Mouse (Mus musculus) CD4-positive helper T cell, adult 2 months (primary cell): ENCODE results near the gene Bcar1.

Experiments
- DNase-seq: peaks from one replicate; pipeline ENCODE4 v3.0.0-alpha.2; 2012; ENCODE audit warnings: low read depth, missing footprints, low spot score

Bcar1 gene

GRCm38 (mm10) chr8:111682521-111682920, 61.1 kb downstream of the Bcar1 start:
- no peak for DNase-seq

GRCm38 (mm10) chr8:111681153-111681552, 62.5 kb downstream of the Bcar1 start:
- no peak for DNase-seq

- DNase-seq = no peak
These were observed 63.1 kb downstream of the Bcar1 start for GRCm38 (mm10) chr8:111680423-111681028.

- no peak for DNase-seq
These were observed 64.8 kb downstream of the Bcar1 start for GRCm38 (mm10) chr8:111678848-111679247.

- peak; percentile 65 for DNase-seq
These were observed 65.5 kb downstream of the Bcar1 start for GRCm38 (mm10) chr8:111678111-111678510.

GRCm38 (mm10) chr8:111676237-111676636, 67.4 kb downstream of the Bcar1 start:
- DNase-seq = peak; percentile 37

- DNase-seq = no peak
These were observed 76.9 kb downstream of the Bcar1 start for GRCm38 (mm10) chr8:111666751-111667150.

- DNase-seq = peak; percentile 62
These were observed 81.1 kb downstream of the Bcar1 start for GRCm38 (mm10) chr8:111662473-111662872.
